Mouse (Mus musculus): Measurements from ENCODE around the gene Tanc1.

DNA sequence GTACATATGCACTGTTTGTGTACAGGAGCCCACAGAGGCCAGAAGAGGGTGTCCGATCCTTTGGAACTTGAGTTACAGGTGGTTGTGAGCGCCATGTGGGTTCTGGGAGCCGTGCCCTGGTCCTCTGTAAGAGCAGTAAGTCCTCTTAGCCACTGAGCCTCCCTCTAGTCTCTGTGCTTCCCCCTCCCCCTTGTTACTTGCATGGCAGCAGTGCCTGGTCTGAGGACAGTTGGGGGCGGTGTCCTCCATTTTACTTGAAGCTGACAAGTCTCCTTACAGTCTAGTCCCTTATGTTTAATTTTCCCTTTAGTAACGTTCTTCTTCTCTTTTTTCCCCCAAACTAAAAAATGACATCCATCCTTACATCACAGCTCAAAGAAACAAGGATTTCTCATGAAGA is 8.8 kb downstream of the Tanc1 start:
- TF ChIP-seq CTCF (conservative IDR thresholded peaks at IDR 0.05; ENCODE audit: low read length): no peak
- TF ChIP-seq POU5F1 (IDR thresholded peaks at IDR 0.05; ENCODE audit: borderline replicate concordance, low read length): no peak

Measured in E14TG2a.4 (cell line).